Mouse (Mus musculus) neural tube, embryonic 13.5 days (tissue): ENCODE measurements around the gene Ttc30a1. TPM values are rescaled to one million over a fixed set of nuclear protein-coding genes. Genes with fewer than 3 reads are reported as not detected.
"Not testable (repeated sequence)": the region's sequence is repeated elsewhere in the genome, so short reads cannot be mapped to it uniquely, and the experiment has no call there.

Source experiments
- ATAC-seq: fragments of 200-750 bp; cut with Nextera tagmentation; 2 replicates; pipeline ENCODE4 v1.8.0; 2017; ENCODE audit warnings: low read depth, mild to moderate bottlenecking, moderate TSS enrichment, moderate library complexity
- H3K27ac ChIP-seq: fragments of 300-500 bp; sonication (generic); replicated peaks from 2 replicates; pipeline ENCODE4 v1.5.1; 2015; ENCODE audit warnings: moderate library complexity, mild to moderate bottlenecking, inconsistent platforms
- H3K27me3 ChIP-seq: fragments of 300-500 bp; sonication (generic); 2 replicates; pipeline ENCODE4 v1.6.1; 2015; ENCODE audit warnings: mild to moderate bottlenecking, inconsistent platforms
- H3K36me3 ChIP-seq: fragments of 300-500 bp; sonication (generic); 2 replicates; pipeline ENCODE4 v1.6.1; 2015; ENCODE audit warnings: mild to moderate bottlenecking, inconsistent platforms
- H3K4me1 ChIP-seq: fragments of 300-500 bp; sonication (generic); replicated peaks from 2 replicates; pipeline ENCODE4 v1.6.1; 2015; ENCODE audit warnings: inconsistent platforms
- H3K4me2 ChIP-seq: fragments of 300-500 bp; sonication (generic); 2 replicates; pipeline ENCODE4 v1.6.1; 2015; ENCODE audit warnings: inconsistent platforms, mild to moderate bottlenecking, moderate library complexity
- H3K4me3 ChIP-seq: fragments of 300-500 bp; sonication (generic); 2 replicates; pipeline ENCODE4 v1.5.1; 2015; ENCODE audit warnings: mild to moderate bottlenecking, inconsistent platforms
- H3K9ac ChIP-seq: fragments of 300-500 bp; sonication (generic); 2 replicates; pipeline ENCODE4 v1.6.1; 2015; ENCODE audit warnings: moderate library complexity, mild to moderate bottlenecking, inconsistent platforms
- H3K9me3 ChIP-seq: fragments of 300-500 bp; sonication (generic); 2 replicates; pipeline ENCODE4 v1.6.1; 2016; ENCODE audit warnings: inconsistent platforms
- WGBS: fragments of 180-500 bp; shearing (Covaris S2); methylation state at CpG from one replicate; pipeline ENCODE4 v1.1.7; 2015; 5-methylcytosine and 5-hydroxymethylcytosine counted together
- polyA plus RNA-seq: library from polyadenylated mRNA; unstranded; fragments of >200 nt; fragmentation: Nextera tagmentation; extraction: Ambion mirVana; gene quantifications from 2 replicates; pipeline ENCODE4 v1.2.1, GENCODE M21; 2015

Ttc30a1 gene
- polyA plus RNA-seq = 7.9 TPM in 2 replicates

DNA sequence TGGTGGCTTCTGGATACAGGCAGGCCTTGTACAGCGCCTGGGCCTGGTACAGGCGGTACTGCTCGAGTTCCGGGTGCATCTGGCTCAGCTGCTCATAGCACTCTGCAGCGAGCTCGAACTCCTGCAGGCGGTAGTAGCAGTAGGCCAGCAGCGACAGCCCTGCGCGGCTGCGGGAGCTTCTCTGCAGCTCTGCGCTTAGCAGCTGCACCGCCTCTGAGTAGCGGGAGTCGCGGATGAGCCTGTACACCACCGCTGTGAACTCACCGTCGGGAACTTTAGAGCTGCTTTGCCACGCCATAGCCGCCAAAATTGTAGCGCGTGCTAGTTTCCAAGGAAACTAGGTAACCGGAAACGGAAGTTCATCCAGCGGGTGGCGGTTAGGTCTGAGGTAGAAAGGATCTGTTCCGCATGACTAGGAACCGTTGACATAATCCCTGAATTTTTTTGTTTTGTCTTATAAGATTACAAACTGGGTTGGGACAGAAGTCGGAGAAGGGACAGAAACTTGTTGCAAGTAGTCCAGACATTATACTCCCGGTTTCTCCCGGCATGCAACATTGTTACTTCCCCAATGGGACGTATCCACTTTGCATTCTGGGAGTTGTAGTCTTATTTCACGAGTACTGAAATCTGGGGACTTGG is at the start of gene Ttc30a1:
TSS of gene Ttc30a1 (minus strand) at position 528 of the 642 bp plus-strand sequence.
- H3K36me3 ChIP-seq, H3K27me3 ChIP-seq, H3K9me3 ChIP-seq, H3K27ac ChIP-seq: not testable (repeated sequence)
- H3K4me1 ChIP-seq = peaks cover 24% of the 10 kb centered on the region
- peak within 1 kb of the TSS; percentile 61 for H3K9ac ChIP-seq
- ATAC-seq = peak; percentile 57
- 4% methylated on average over 34 of the region's 34 CpGs for WGBS
- peak within 1 kb of the TSS; percentile 66 for H3K4me2 ChIP-seq
- H3K4me3 ChIP-seq = peak within 1 kb of the TSS; percentile 49

DNA sequence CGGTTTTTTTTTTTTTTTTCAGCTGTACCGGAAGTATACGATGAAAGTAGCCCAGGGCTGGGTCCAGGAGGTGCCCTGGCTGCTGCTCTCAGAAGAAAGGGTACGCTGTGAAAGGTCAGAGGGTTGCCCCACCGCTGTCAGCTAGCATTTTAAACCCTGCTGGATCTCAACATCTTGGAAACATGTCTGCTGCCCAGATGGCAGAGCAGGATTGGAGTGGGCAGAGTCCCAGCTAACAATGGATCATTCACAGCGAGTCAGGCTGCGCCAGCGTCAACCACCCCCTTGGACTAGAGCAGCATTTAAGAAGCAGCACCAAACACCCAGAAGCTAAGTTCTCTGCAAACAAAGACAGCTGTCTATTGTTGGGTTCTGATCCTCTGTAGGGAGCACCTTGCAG is 48.3 kb upstream of the Ttc30a1 start:
- WGBS = 12% methylated on average over 8 of the region's 8 CpGs
- ATAC-seq = peak; percentile 72
- Histone ChIP-seq H3K9me3 (no peaks in the 10 kb centered on the region), H3K27me3 (no peaks in the 10 kb centered on the region), H3K36me3 (no peaks in the 10 kb centered on the region), H3K4me2 (peak overlapping the region; percentile 46), H3K27ac (peak overlapping the region; percentile 96), H3K9ac (peak overlapping the region; percentile 67), H3K4me3 (no peak overlapping the region), H3K4me1 (peaks cover 25% of the 10 kb centered on the region)

DNA sequence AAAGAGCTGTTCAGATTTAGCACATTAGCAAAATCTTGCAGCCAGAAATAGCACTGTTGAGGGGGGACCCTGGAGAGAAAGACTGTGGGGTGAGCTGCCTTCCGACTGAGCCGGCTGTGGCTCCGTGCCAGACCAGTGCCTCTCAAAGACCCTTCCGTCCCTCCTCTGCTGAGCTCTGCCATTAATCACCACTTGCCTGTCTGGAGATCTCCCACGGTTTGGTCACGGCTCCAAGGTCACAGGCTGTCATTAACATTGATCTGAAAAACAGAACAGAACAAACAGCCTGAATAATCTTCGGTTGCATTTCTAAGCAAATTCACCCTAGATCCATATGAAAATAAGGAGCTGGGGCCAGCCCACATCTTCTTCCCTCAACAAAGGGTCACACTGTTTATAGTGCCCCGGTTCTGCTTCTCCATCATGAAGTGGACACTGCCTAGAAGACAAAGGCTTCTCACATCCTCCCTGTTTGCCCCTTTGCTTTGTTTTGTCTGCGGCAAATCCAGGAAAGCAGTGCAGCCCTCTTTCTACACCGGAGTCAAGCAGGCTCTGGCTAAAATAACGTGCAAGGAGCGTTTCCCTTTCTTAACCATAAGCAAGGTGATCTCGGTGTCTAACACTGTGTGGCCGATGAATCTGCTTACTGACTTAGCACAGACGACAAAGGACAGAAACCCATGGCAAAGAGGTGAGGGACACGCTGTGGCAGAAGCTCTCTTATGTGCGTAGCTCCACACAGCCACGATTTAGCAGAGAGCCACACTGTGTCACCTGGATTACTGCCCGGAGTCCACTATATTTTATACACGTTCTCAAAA is 47.5 kb upstream of the Ttc30a1 start:
- Histone ChIP-seq H3K9ac (peak overlapping the region; percentile 67), H3K27ac (peak overlapping the region; percentile 96), H3K27me3 (no peaks in the 10 kb centered on the region), H3K9me3 (no peaks in the 10 kb centered on the region), H3K4me2 (peak overlapping the region; percentile 46), H3K4me1 (peaks cover 25% of the 10 kb centered on the region), H3K4me3 (peak overlapping the region; percentile 11; the same call in 1 of the 2 replicates), H3K36me3 (no peaks in the 10 kb centered on the region)
- WGBS = 9% methylated on average over 20 of the region's 20 CpGs
- ATAC-seq = peak; percentile 90

DNA sequence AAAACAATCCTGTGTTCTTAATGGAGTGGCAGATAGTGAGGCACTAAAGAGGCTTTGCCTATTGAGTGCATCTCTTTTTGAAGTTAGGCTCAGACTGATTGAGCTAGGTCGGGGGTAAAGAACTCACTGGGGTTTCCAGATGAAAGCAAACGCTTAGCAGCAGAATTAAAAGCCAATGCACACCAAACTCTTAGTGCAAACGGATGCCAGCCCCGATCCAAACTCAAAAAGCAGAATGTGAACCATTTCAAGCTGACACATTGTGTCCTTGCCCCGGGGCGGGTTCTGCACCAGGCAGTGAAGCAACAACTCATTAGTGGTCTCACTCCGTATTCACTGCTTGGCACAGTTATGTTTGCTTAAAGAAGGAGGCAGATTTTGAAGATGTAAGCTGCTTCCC is 35.1 kb upstream of the Ttc30a1 start:
- H3K4me2 ChIP-seq = no peak overlapping the region
- ATAC-seq = no peak
- H3K9me3 ChIP-seq = no peaks in the 10 kb centered on the region
- no peak overlapping the region for H3K4me3 ChIP-seq
- H3K27me3 ChIP-seq = no peaks in the 10 kb centered on the region
- no peaks in the 10 kb centered on the region for H3K36me3 ChIP-seq
- no peak overlapping the region; the same call in 1 of the 2 replicates for H3K27ac ChIP-seq
- WGBS = 4% methylated on average over 7 of the region's 7 CpGs
- H3K4me1 ChIP-seq = peaks cover 33% of the 10 kb centered on the region
- no peak overlapping the region for H3K9ac ChIP-seq

DNA sequence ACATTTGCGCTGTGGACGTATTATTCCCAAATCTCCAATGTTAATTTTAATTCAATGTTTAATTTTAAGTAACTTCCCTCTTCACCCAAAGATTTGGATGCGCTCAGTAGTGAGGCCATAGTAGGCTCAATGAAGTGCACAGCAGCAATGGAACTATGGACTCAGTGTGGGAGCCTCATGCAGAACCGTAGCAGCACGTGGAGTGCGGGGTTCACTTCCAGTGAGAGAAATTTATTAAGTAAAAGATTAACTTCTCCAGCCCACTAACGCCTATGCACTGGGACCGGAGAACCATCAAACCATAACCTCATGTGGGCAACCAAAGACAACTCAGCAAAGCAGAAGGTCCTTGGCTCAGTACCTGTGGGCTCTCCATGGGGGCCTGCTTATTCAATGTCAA is 34.4 kb upstream of the Ttc30a1 start:
- H3K27me3 ChIP-seq = no peaks in the 10 kb centered on the region
- H3K27ac ChIP-seq = no peak overlapping the region
- peaks cover 31% of the 10 kb centered on the region for H3K4me1 ChIP-seq
- H3K9me3 ChIP-seq = no peaks in the 10 kb centered on the region
- H3K9ac ChIP-seq = no peak overlapping the region
- H3K4me3 ChIP-seq = no peak overlapping the region
- no peak overlapping the region for H3K4me2 ChIP-seq
- ATAC-seq = no peak
- no peaks in the 10 kb centered on the region for H3K36me3 ChIP-seq
- 85% methylated on average over 8 of the region's 8 CpGs for WGBS

DNA sequence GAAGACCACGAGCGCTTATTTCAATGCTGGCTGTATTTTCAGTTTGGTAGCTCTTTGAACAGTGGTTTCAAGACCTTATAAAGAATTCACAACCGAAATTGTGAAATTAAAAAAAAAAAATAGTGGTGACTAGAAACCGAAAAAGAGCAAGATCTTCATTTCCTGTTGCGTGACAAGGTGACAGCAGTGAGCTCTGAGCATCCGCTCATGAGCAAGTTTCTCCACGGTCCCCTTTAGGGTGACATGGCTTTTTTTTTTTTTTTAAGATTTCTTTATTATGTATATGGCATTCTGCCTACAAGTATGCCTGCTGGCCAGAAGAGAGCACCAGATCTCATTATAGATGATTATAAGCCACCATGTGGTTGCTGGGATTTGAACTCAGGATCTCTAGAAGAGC is 33.7 kb upstream of the Ttc30a1 start:
- H3K27ac ChIP-seq = no peak overlapping the region
- H3K9me3 ChIP-seq = no peaks in the 10 kb centered on the region
- H3K4me2 ChIP-seq = no peak overlapping the region
- no peak for ATAC-seq
- no peak overlapping the region for H3K4me3 ChIP-seq
- 95% methylated on average over 7 of the region's 7 CpGs for WGBS
- H3K27me3 ChIP-seq = no peaks in the 10 kb centered on the region
- H3K4me1 ChIP-seq = peaks cover 27% of the 10 kb centered on the region
- H3K36me3 ChIP-seq = no peaks in the 10 kb centered on the region
- H3K9ac ChIP-seq = no peak overlapping the region

DNA sequence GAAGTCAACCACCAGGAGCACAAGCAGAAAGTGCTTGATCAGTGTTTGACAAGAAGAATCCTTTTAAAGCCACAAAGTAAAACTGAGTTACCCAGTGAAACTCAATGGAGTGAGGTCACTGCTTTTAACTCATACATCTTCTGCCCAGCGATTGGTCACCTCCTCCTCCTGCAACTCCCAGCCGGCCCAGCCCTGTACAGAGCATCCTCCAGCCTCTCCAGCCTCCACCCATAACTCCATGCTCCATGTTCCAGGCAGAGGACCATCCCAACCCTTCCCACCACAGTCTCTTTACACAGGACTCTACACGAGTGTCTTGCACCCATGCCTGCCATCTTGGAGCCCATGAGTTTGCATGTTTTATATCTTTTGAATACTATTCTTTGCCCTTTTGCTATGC is 32.9 kb upstream of the Ttc30a1 start:
- Histone ChIP-seq H3K27ac (no peak overlapping the region), H3K4me3 (no peak overlapping the region), H3K9me3 (no peaks in the 10 kb centered on the region), H3K36me3 (no peaks in the 10 kb centered on the region), H3K27me3 (no peaks in the 10 kb centered on the region), H3K4me1 (peaks cover 27% of the 10 kb centered on the region), H3K4me2 (no peak overlapping the region), H3K9ac (no peak overlapping the region)
- no peak for ATAC-seq
- WGBS = 81% methylated on average over 3 of the region's 3 CpGs

DNA sequence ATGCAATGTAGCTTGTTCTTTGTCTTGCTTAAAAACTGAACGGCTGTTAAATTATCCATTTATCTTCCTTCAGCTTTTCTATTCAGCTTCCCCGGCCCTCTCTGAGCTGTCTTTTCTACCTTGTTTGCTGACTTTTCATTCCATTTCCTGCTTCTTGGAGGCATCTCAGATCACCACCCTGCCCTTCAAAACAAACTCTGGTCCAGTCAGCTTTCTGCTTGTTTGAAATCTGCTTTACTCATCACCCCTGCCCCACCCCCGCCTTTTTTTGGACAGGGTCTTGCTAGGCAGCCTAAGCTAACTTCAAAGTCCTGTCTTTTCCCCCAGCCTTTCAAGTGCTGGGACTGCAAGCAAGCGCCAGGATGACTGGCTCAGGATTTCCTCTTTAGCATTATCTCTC is 24.4 kb upstream of the Ttc30a1 start:
- no peak overlapping the region for H3K9ac ChIP-seq
- H3K4me3 ChIP-seq = no peak overlapping the region
- H3K27me3 ChIP-seq = 0 out of 2 replicates have a peak, but pooled peaks cover 3% of the 10 kb centered on the region
- no peak overlapping the region for H3K4me2 ChIP-seq
- H3K36me3 ChIP-seq = no peaks in the 10 kb centered on the region
- H3K27ac ChIP-seq = no peak overlapping the region
- H3K9me3 ChIP-seq = no peaks in the 10 kb centered on the region
- no peak for ATAC-seq
- H3K4me1 ChIP-seq = 0 out of 2 replicates have a peak, but pooled peaks cover 4% of the 10 kb centered on the region
- 7% methylated on average over 4 of the region's 4 CpGs for WGBS

DNA sequence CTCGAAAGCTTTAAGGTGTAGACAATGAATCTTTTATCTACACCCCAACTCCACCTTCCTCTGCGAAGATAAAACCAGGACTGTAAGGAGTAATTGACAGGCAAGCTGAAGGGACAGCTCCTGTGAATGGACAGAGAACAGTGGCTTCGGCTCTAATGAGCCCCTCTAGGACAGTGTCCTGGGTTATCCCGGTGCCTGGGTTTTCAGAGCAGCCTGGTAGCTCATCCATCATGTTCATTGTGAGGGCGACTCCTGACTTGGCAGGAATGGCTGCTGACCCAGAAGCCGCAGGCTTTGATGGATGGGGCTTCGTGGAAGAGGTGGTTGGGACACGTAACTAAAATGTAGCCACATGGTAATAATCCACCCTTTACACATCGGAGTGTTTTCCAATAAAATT is 21.1 kb upstream of the Ttc30a1 start:
- 21% methylated on average over 9 of the region's 9 CpGs for WGBS
- no peak for ATAC-seq
- Histone ChIP-seq H3K27me3 (0 out of 2 replicates have a peak, but pooled peaks cover 3% of the 10 kb centered on the region), H3K36me3 (no peaks in the 10 kb centered on the region), H3K4me3 (no peak overlapping the region), H3K4me2 (no peak overlapping the region), H3K9me3 (no peaks in the 10 kb centered on the region), H3K4me1 (peaks cover 23% of the 10 kb centered on the region), H3K9ac (no peak overlapping the region), H3K27ac (no peak overlapping the region)

DNA sequence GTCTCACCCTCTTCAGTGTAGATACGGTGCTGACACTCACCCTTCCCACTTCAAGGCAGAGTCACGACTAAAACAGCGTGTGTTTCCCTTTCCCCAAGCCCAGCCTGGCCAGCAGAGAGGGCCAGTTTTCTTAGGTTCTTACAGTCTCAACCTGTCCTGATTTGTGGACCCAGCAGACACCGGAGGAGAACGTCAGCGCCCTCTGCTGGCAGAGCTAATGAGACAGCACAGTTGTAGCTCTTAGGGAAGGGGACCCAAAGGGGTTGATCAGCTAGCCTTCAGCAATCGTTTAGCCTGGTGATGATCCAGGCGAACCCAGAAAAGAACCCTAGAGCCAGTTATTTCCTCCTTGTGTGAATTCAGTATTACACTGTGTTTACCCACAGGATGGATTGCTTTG is 19.6 kb upstream of the Ttc30a1 start:
- Histone ChIP-seq H3K27me3 (0 out of 2 replicates have a peak, but pooled peaks cover 3% of the 10 kb centered on the region), H3K9me3 (no peaks in the 10 kb centered on the region), H3K4me1 (peaks cover 24% of the 10 kb centered on the region), H3K9ac (no peak overlapping the region), H3K4me3 (no peak overlapping the region), H3K27ac (0 out of 2 replicates have a peak overlapping the region, but pooled peaks have one; percentile 28), H3K4me2 (no peak overlapping the region), H3K36me3 (no peaks in the 10 kb centered on the region)
- ATAC-seq = no peak
- WGBS = 46% methylated on average over 8 of the region's 8 CpGs

DNA sequence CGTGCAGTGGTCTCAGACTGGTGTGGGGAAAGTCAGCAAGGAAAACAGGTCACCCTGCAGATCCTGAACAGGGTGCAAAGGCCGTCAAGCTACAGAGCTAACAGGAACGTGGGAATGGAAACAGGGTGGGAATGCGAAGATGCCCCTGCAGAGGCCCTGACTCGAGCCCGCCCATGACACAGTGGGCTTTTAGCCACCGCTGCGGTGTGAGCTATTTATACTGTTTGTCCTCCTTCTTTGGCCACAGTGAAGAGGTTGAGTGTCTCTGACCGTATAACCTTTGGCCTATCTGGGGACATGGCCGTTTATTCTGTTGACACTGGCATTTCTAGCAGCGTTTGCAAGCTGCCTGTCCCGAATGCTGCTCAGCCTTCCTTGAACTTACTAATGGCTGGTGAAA is 17.9 kb upstream of the Ttc30a1 start:
- Histone ChIP-seq H3K27ac (peak overlapping the region; percentile 42; the same call in 1 of the 2 replicates), H3K9me3 (no peaks in the 10 kb centered on the region), H3K36me3 (no peaks in the 10 kb centered on the region), H3K4me3 (no peak overlapping the region), H3K4me2 (no peak overlapping the region), H3K27me3 (0 out of 2 replicates have a peak, but pooled peaks cover 3% of the 10 kb centered on the region), H3K9ac (no peak overlapping the region), H3K4me1 (peaks cover 19% of the 10 kb centered on the region)
- WGBS = 23% methylated on average over 12 of the region's 12 CpGs
- ATAC-seq = no peak

DNA sequence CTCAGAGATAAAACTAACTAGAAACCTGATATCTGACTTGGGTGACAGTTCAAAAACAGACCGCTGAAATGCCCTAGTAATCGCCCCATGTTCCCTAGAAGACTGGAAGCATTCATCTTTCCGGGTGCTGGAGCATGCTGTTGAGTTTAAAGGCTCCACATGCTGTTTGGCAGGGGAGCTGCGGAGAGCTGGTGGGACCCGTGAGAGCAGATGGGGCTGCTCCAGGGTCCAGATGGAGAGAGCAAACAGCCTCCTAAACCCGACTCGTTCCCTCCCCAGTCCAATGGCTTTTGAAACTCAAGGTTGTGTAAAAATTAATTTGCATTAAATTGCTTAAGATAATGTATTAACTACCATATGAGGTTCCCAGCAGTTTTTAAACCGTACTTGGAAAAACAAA is 16.9 kb upstream of the Ttc30a1 start:
- H3K4me2 ChIP-seq = no peak overlapping the region
- WGBS = 21% methylated on average over 8 of the region's 8 CpGs
- peak overlapping the region; percentile 23; the same call in 1 of the 2 replicates for H3K27ac ChIP-seq
- no peaks in the 10 kb centered on the region for H3K27me3 ChIP-seq
- no peak for ATAC-seq
- peaks cover 22% of the 10 kb centered on the region for H3K4me1 ChIP-seq
- no peak overlapping the region for H3K9ac ChIP-seq
- no peaks in the 10 kb centered on the region for H3K36me3 ChIP-seq
- no peak overlapping the region for H3K4me3 ChIP-seq
- no peaks in the 10 kb centered on the region for H3K9me3 ChIP-seq
